8 mouse cellular contexts compared by ENCODE assay signal in the genomic region with DNA sequence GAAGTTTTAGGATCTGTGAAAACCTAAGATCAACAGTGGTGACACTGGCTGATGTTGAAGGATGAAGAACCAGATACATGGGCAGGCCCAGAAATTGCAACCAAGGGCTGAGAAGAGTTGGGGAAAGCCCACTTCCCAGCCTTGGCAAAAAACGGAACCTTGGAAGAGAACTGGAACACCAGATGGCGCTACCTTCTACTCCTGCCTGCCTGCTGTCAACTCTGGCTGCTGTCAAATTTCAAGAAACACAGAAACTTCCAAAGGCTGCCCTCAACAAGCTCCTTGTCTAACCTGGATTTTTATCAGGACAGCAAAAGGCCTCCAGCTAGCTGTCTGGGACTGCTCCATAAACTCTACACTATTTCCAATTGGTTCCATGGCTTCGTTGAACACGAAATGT. TPM values are rescaled to one million over a fixed set of nuclear protein-coding genes. Genes with fewer than 3 reads are reported as not detected.
DNase-seq lines count a peak whose midpoint lies in the region; ATAC-seq lines count a peak whose summit lies in the region.

No protein-coding gene starts in this region.

- no peaks in the 10 kb centered on the region for H3K27me3 ChIP-seq in forebrain, embryonic 11.5 days (ENCODE audit: control insufficient read depth, insufficient read depth, low read length)
- peaks cover 13% of the 10 kb centered on the region for H3K27me3 ChIP-seq in hindbrain, embryonic 13.5 days

- WGBS in forebrain, embryonic 11.5 days = 18% methylated on average over 4 of the region's 4 CpGs
- 13% methylated on average over 4 of the region's 4 CpGs for WGBS in hindbrain, embryonic 13.5 days

- ATAC-seq in forebrain, embryonic 11.5 days (replicated peaks; ENCODE audit: low FRiP score) = no peak
- ATAC-seq in hindbrain, embryonic 13.5 days (ENCODE audit: low FRiP score) = no peak

- H3K4me1 ChIP-seq in forebrain, embryonic 11.5 days (replicated peaks; ENCODE audit: control insufficient read depth, insufficient read depth, low read length) = peaks cover 2% of the 10 kb centered on the region; the same call in 1 of the 2 replicates
- H3K4me1 ChIP-seq in hindbrain, embryonic 13.5 days (replicated peaks) = peaks cover 17% of the 10 kb centered on the region

- no peak overlapping the region for H3K27ac ChIP-seq in forebrain, embryonic 11.5 days (ENCODE audit: low read depth, low read length)
- no peak overlapping the region for H3K27ac ChIP-seq in hindbrain, embryonic 13.5 days

- H3K4me3 ChIP-seq in forebrain, embryonic 11.5 days (ENCODE audit: low read depth, low read length) = peak overlapping the region; percentile 59; the same call in 1 of the 2 replicates
- peak overlapping the region; percentile 73 for H3K4me3 ChIP-seq in hindbrain, embryonic 13.5 days

- peak; percentile 67 for DNase-seq in adrenal gland, postnatal 10 days
- no peak for DNase-seq in adrenal gland, adult 8-10 months
- peak; percentile 65 for DNase-seq in adrenal gland, postnatal 14 days
- peak; percentile 63 for DNase-seq in forebrain, embryonic 11.5 days (ENCODE audit: low spot score)
- peak; percentile 29 to 59 for DNase-seq in layer of hippocampus, postnatal 14 days (ENCODE audit: low spot score in 2 of 2)
- peak; percentile 56 for DNase-seq in lung, postnatal 25 days (ENCODE audit: low spot score)
- DNase-seq in right cerebral cortex, postnatal 14 days = peak; percentile 50

- peak overlapping the region; percentile 97; the same call in 1 of the 2 replicates for H3K4me2 ChIP-seq in forebrain, embryonic 11.5 days (ENCODE audit: low read depth, low read length, severe bottlenecking)
- peak overlapping the region; percentile 91 for H3K4me2 ChIP-seq in hindbrain, embryonic 13.5 days

- H3K9ac ChIP-seq in forebrain, embryonic 11.5 days (ENCODE audit: low read length) = no peak overlapping the region
- no peak overlapping the region for H3K9ac ChIP-seq in hindbrain, embryonic 13.5 days

- no peaks in the 10 kb centered on the region for H3K9me3 ChIP-seq in forebrain, embryonic 11.5 days (ENCODE audit: control insufficient read depth, low read length)
- no peaks in the 10 kb centered on the region for H3K9me3 ChIP-seq in hindbrain, embryonic 13.5 days

- no peaks in the 10 kb centered on the region for H3K36me3 ChIP-seq in forebrain, embryonic 11.5 days (ENCODE audit: control insufficient read depth, insufficient read depth, low read length)
- H3K36me3 ChIP-seq in hindbrain, embryonic 13.5 days = peaks cover 20% of the 10 kb centered on the region

RNA-seq across cellular contexts. Expression of a gene that starts 1.1 kb away (rescaled TPM):
- total RNA-seq in adrenal gland, postnatal 10 days (2021) = 10 to 100 TPM; 19.3 to 20.2 TPM
- total RNA-seq in adrenal gland, adult 8-10 months (2022) = 10 to 100 TPM; 28.2 to 37.9 (median 33.4) TPM
- total RNA-seq in adrenal gland, postnatal 14 days (2021) = 15.9 and 23.3 TPM in 2 replicates
- polyA plus RNA-seq in forebrain, embryonic 11.5 days (2014; fragmentation: Nextera tagmentation; extraction: Ambion mirVana) = 10.7 and 12.5 TPM in 2 replicates
- 11.9 and 12.1 TPM in 2 replicates for polyA plus RNA-seq in hindbrain, embryonic 13.5 days (2015; fragmentation: Nextera tagmentation; extraction: Ambion mirVana)
- total RNA-seq in layer of hippocampus, postnatal 14 days (2021) = 1 to 10 TPM; 8.8 to 9.4 TPM

RNA-seq across cellular contexts. Expression of a gene that starts 19.4 kb away (rescaled TPM):
- 10 to 100 TPM; 13.5 to 14.8 TPM for total RNA-seq in adrenal gland, postnatal 10 days (2021)
- total RNA-seq in adrenal gland, adult 8-10 months (2022) = 10 to 100 TPM; 29.9 to 35.1 (median 31.2) TPM
- 18.3 and 20.2 TPM in 2 replicates for total RNA-seq in adrenal gland, postnatal 14 days (2021)
- polyA plus RNA-seq in forebrain, embryonic 11.5 days (2014; fragmentation: Nextera tagmentation; extraction: Ambion mirVana) = 4.4 and 4.5 TPM in 2 replicates
- 12.7 and 14.9 TPM in 2 replicates for polyA plus RNA-seq in hindbrain, embryonic 13.5 days (2015; fragmentation: Nextera tagmentation; extraction: Ambion mirVana)
- 1 to 10 TPM; 9.6 to 9.8 TPM for total RNA-seq in layer of hippocampus, postnatal 14 days (2021)

RNA-seq across cellular contexts. Expression of a gene that starts 30.7 kb away (rescaled TPM):
- total RNA-seq in adrenal gland, postnatal 10 days (2021) = 10 to 100 TPM; 28.1 to 28.7 TPM
- total RNA-seq in adrenal gland, adult 8-10 months (2022) = 10 to 100 TPM; 38.0 to 53.2 (median 43.5) TPM
- 29.5 and 32.8 TPM in 2 replicates for total RNA-seq in adrenal gland, postnatal 14 days (2021)
- 22.1 and 23.7 TPM in 2 replicates for polyA plus RNA-seq in forebrain, embryonic 11.5 days (2014; fragmentation: Nextera tagmentation; extraction: Ambion mirVana)
- polyA plus RNA-seq in hindbrain, embryonic 13.5 days (2015; fragmentation: Nextera tagmentation; extraction: Ambion mirVana) = 36.2 and 38.1 TPM in 2 replicates
- 10 to 100 TPM; 25.6 to 30.7 TPM for total RNA-seq in layer of hippocampus, postnatal 14 days (2021)

RNA-seq across cellular contexts. Expression of a gene that starts 53.1 kb away (rescaled TPM):
- 10 to 100 TPM; 30.4 to 36.6 TPM for total RNA-seq in adrenal gland, postnatal 10 days (2021)
- 10 to 100 TPM; 25.3 to 33.9 (median 32.5) TPM for total RNA-seq in adrenal gland, adult 8-10 months (2022)
- 28.6 and 35.1 TPM in 2 replicates for total RNA-seq in adrenal gland, postnatal 14 days (2021)
- 15.9 and 16.1 TPM in 2 replicates for polyA plus RNA-seq in forebrain, embryonic 11.5 days (2014; fragmentation: Nextera tagmentation; extraction: Ambion mirVana)
- polyA plus RNA-seq in hindbrain, embryonic 13.5 days (2015; fragmentation: Nextera tagmentation; extraction: Ambion mirVana) = 8.9 and 11.4 TPM in 2 replicates
- total RNA-seq in layer of hippocampus, postnatal 14 days (2021) = 1 to 10 TPM; 3.6 to 4.0 TPM

RNA-seq across cellular contexts. Expression of a gene that starts 55.8 kb away (rescaled TPM):
- total RNA-seq in adrenal gland, postnatal 10 days (2021) = under 1 TPM; 0.39 to 0.76 TPM
- under 1 TPM; 0.17 to 0.35 (median 0.23) TPM for total RNA-seq in adrenal gland, adult 8-10 months (2022)
- total RNA-seq in adrenal gland, postnatal 14 days (2021) = 0.07 and 0.19 TPM in 2 replicates
- polyA plus RNA-seq in forebrain, embryonic 11.5 days (2014; fragmentation: Nextera tagmentation; extraction: Ambion mirVana) = 0.11 and 0.16 TPM in 2 replicates
- polyA plus RNA-seq in hindbrain, embryonic 13.5 days (2015; fragmentation: Nextera tagmentation; extraction: Ambion mirVana) = 0.66 and 0.76 TPM in 2 replicates
- 1 to 10 TPM; 2.4 to 3.4 TPM for total RNA-seq in layer of hippocampus, postnatal 14 days (2021)
